In genomic region chr15:89128382-89129350, GRCm38 (mm10) we compare ENCODE assay signal across 8 mouse cellular contexts. TPM values are rescaled to one million over a fixed set of nuclear protein-coding genes. Genes with fewer than 3 reads are reported as not detected.
DNase-seq lines count a peak whose midpoint lies in the region; ATAC-seq and TF ChIP-seq lines count a peak whose summit lies in the region.

Gene Hdac10, minus strand, starts transcription at chr15:89128700.

- peak within 1 kb of the TSS; percentile 68 for H3K4me2 ChIP-seq in CH12.LX (ENCODE audit: insufficient read depth, low read depth, poor library complexity, severe bottlenecking)
- peak within 1 kb of the TSS; percentile 63 for H3K4me2 ChIP-seq in forebrain, embryonic 11.5 days (ENCODE audit: low read depth, low read length, severe bottlenecking)
- H3K4me2 ChIP-seq in heart, embryonic 15.5 days: peak within 1 kb of the TSS; percentile 93
- peak within 1 kb of the TSS; percentile 90 for H3K4me2 ChIP-seq in liver, embryonic 13.5 days
- peak within 1 kb of the TSS; percentile 91 for H3K4me2 ChIP-seq in stomach, embryonic 14.5 days (replicated peaks; ENCODE audit: low read depth, low read length)

- in situ Hi-C loops in CH12.LX (cut with MboI; ENCODE audit: low pct_ligation_motif_present, low pct_unique_long_range_greater_than_20kb, low sequenced_read_pairs): loop anchor here (5.0 kb wide), 1 partner anchor 79 kb away; no protein-coding TSS in a partner anchor

- 4% methylated on average over 36 of the region's 36 CpGs for WGBS in forebrain, embryonic 11.5 days
- WGBS in heart, embryonic 15.5 days: 3% methylated on average over 36 of the region's 36 CpGs
- 4% methylated on average over 36 of the region's 36 CpGs for WGBS in liver, embryonic 13.5 days (ENCODE audit: insufficient replicate concordance)
- 4% methylated on average over 36 of the region's 36 CpGs for WGBS in stomach, embryonic 14.5 days

- dilution Hi-C loops in CH12.LX (cut with MboI; ENCODE audit: extremely low pct_ligation_motif_present, extremely low pct_unique_long_range_greater_than_20kb, low sequenced_read_pairs): no loop called here

- H3K9me3 ChIP-seq in CH12.LX (replicated peaks; ENCODE audit: low read length): no peaks in the 10 kb centered on the region
- no peaks in the 10 kb centered on the region for H3K9me3 ChIP-seq in forebrain, embryonic 11.5 days (ENCODE audit: control insufficient read depth, low read length)
- H3K9me3 ChIP-seq in heart, embryonic 15.5 days (replicated peaks): no peaks in the 10 kb centered on the region
- no peaks in the 10 kb centered on the region for H3K9me3 ChIP-seq in liver, embryonic 13.5 days (replicated peaks)
- no peaks in the 10 kb centered on the region for H3K9me3 ChIP-seq in stomach, embryonic 14.5 days (ENCODE audit: control insufficient read depth, low read depth, low read length)

- peak within 1 kb of the TSS; percentile 60 to 80 (median 69) for H3K4me3 ChIP-seq in CH12.LX (replicated peaks in 1 of 3; ENCODE audit: low read depth in 2 of 3, low read length in 2 of 3, poor library complexity in 1 of 3)
- H3K4me3 ChIP-seq in forebrain, embryonic 11.5 days (ENCODE audit: low read depth, low read length): peak within 1 kb of the TSS; percentile 42
- H3K4me3 ChIP-seq in heart, embryonic 15.5 days: peak within 1 kb of the TSS; percentile 84
- peak within 1 kb of the TSS; percentile 69 for H3K4me3 ChIP-seq in liver, embryonic 13.5 days (replicated peaks)
- peak within 1 kb of the TSS; percentile 60 for H3K4me3 ChIP-seq in stomach, embryonic 14.5 days (ENCODE audit: low read depth, low read length)

- H3K27me3 ChIP-seq in CH12.LX (replicated peaks): peaks cover 29% of the 10 kb centered on the region
- no peaks in the 10 kb centered on the region for H3K27me3 ChIP-seq in forebrain, embryonic 11.5 days (ENCODE audit: control insufficient read depth, insufficient read depth, low read length)
- no peaks in the 10 kb centered on the region for H3K27me3 ChIP-seq in heart, embryonic 15.5 days
- peaks cover 19% of the 10 kb centered on the region for H3K27me3 ChIP-seq in liver, embryonic 13.5 days
- no peaks in the 10 kb centered on the region for H3K27me3 ChIP-seq in stomach, embryonic 14.5 days (ENCODE audit: control insufficient read depth, insufficient read depth, low read length)

- DNase-seq in CH12.LX (ENCODE audit: extremely low read depth): peak; percentile 92
- DNase-seq in c-Kit-positive CD71-positive TER-119-negative erythroid progenitor cells, embryonic 14.5 days (ENCODE audit: low read depth): peak; percentile 78
- DNase-seq in forebrain, embryonic 11.5 days (ENCODE audit: low spot score): peak; percentile 90
- peak; percentile 91 for DNase-seq in kidney, postnatal 25 days
- DNase-seq in liver, embryonic 13.5 days: peak; percentile 74
- DNase-seq in natural killer cell, adult 2 months (ENCODE audit: low spot score in 2 of 2): peak; percentile 85 to 86

- peaks cover 9 to 31% of the 10 kb centered on the region in 2 experiments for H3K36me3 ChIP-seq in CH12.LX (replicated peaks in 1 of 2; ENCODE audit: control insufficient read depth in 1 of 2, insufficient read depth in 1 of 2, low read length in 1 of 2)
- H3K36me3 ChIP-seq in forebrain, embryonic 11.5 days (ENCODE audit: control insufficient read depth, insufficient read depth, low read length): no peaks in the 10 kb centered on the region
- H3K36me3 ChIP-seq in heart, embryonic 15.5 days: peaks cover 8% of the 10 kb centered on the region; the same call in 1 of the 2 replicates
- peaks cover 5% of the 10 kb centered on the region; the same call in 1 of the 2 replicates for H3K36me3 ChIP-seq in liver, embryonic 13.5 days
- peaks cover 5% of the 10 kb centered on the region; the same call in 1 of the 2 replicates for H3K36me3 ChIP-seq in stomach, embryonic 14.5 days (ENCODE audit: control insufficient read depth, insufficient read depth, low read length)

- peaks cover 21 to 52% of the 10 kb centered on the region in 2 experiments for H3K4me1 ChIP-seq in CH12.LX (ENCODE audit: control insufficient read depth in 1 of 2, insufficient read depth in 2 of 2)
- H3K4me1 ChIP-seq in forebrain, embryonic 11.5 days (replicated peaks; ENCODE audit: control insufficient read depth, insufficient read depth, low read length): peaks cover 5% of the 10 kb centered on the region; the same call in 1 of the 2 replicates
- H3K4me1 ChIP-seq in heart, embryonic 15.5 days (replicated peaks): peaks cover 18% of the 10 kb centered on the region
- H3K4me1 ChIP-seq in liver, embryonic 13.5 days (replicated peaks): peaks cover 31% of the 10 kb centered on the region
- H3K4me1 ChIP-seq in stomach, embryonic 14.5 days (ENCODE audit: control insufficient read depth, insufficient read depth, low read length): peaks cover 9% of the 10 kb centered on the region; the same call in 1 of the 2 replicates

- peak; percentile 16 for TF ChIP-seq RAD21 in CH12.LX (IDR thresholded peaks at IDR 0.05; ENCODE audit: low read depth, low read length)

- peak within 1 kb of the TSS; percentile 38 for H3K9ac ChIP-seq in CH12.LX (ENCODE audit: insufficient read depth, low read depth)
- H3K9ac ChIP-seq in forebrain, embryonic 11.5 days (ENCODE audit: low read length): peak within 1 kb of the TSS; percentile 64
- peak within 1 kb of the TSS; percentile 78 for H3K9ac ChIP-seq in heart, embryonic 15.5 days
- peak within 1 kb of the TSS; percentile 80 for H3K9ac ChIP-seq in liver, embryonic 13.5 days
- peak within 1 kb of the TSS; percentile 54 for H3K9ac ChIP-seq in stomach, embryonic 14.5 days (replicated peaks; ENCODE audit: low read depth, low read length)

- peak; percentile 41 to 80 for TF ChIP-seq CTCF in CH12.LX (conservative IDR thresholded peaks at IDR 0.05 in 1 of 2, IDR thresholded peaks at IDR 0.05 in 1 of 2; ENCODE audit: low read depth in 2 of 2, low read length in 2 of 2)

- peak within 1 kb of the TSS; percentile 48 for H3K27ac ChIP-seq in CH12.LX (ENCODE audit: insufficient read depth, low read depth)
- 0 out of 2 replicates have a peak within 1 kb of the TSS, but pooled peaks have one; percentile 5 for H3K27ac ChIP-seq in forebrain, embryonic 11.5 days (ENCODE audit: low read depth, low read length)
- peak within 1 kb of the TSS; percentile 89 for H3K27ac ChIP-seq in heart, embryonic 15.5 days
- H3K27ac ChIP-seq in liver, embryonic 13.5 days: peak within 1 kb of the TSS; percentile 81
- H3K27ac ChIP-seq in stomach, embryonic 14.5 days (ENCODE audit: low read length): peak within 1 kb of the TSS; percentile 23

- TF ChIP-seq EP300 in CH12.LX (IDR thresholded peaks at IDR 0.05; ENCODE audit: low read length): 0 out of 2 replicates have a peak, but pooled peaks have one; percentile 30

- TF ChIP-seq POLR2A in CH12.LX (IDR thresholded peaks at IDR 0.05; ENCODE audit: low read depth, low read length): peak; percentile 84

- H3K79me2 ChIP-seq in CH12.LX (replicated peaks; ENCODE audit: control insufficient read depth, extremely low read depth, insufficient read depth, poor library complexity, severe bottlenecking): no peaks in the 10 kb centered on the region

- ATAC-seq in forebrain, embryonic 11.5 days (replicated peaks; ENCODE audit: low FRiP score): peak; percentile 88
- ATAC-seq in heart, embryonic 15.5 days (replicated peaks; ENCODE audit: insufficient number of reproducible peaks, insufficient read depth, low FRiP score, low read depth): peak; percentile 79
- peak; percentile 88 for ATAC-seq in liver, embryonic 13.5 days (ENCODE audit: low read depth)
- peak; percentile 85 for ATAC-seq in stomach, embryonic 14.5 days (ENCODE audit: insufficient number of reproducible peaks, insufficient read depth, low FRiP score, low read depth)

TF ChIP-seq in CH12.LX, 34 proteins besides CTCF, POLR2A, EP300 and RAD21 (continues in another document):
- no peak for TF ChIP-seq MEF2A (IDR thresholded peaks at IDR 0.05; ENCODE audit: borderline replicate concordance, low read depth, low read length)
- TF ChIP-seq KAT2A (IDR thresholded peaks at IDR 0.05; ENCODE audit: insufficient replicate concordance, low read length): 0 out of 2 replicates have a peak, but pooled peaks have one; percentile 59
- TF ChIP-seq ZMIZ1 (IDR thresholded peaks at IDR 0.05; ENCODE audit: low read depth, low read length): peak; percentile 78
- TF ChIP-seq NELFE (IDR thresholded peaks at IDR 0.05; ENCODE audit: low read depth, low read length): peak; percentile 82
- peak; percentile 23; the same call in 1 of the 2 replicates for TF ChIP-seq MAZ (IDR thresholded peaks at IDR 0.05; ENCODE audit: low read depth, low read length)
- TF ChIP-seq UBTF (IDR thresholded peaks at IDR 0.05; ENCODE audit: low read depth, low read length): no peak; the same call in 1 of the 2 replicates
- no peak for TF ChIP-seq JUN (IDR thresholded peaks at IDR 0.05; ENCODE audit: insufficient read depth, low read depth, low read length)
- peak; percentile 86 for TF ChIP-seq MAX (IDR thresholded peaks at IDR 0.05; ENCODE audit: low read length)
- TF ChIP-seq NRF1 (IDR thresholded peaks at IDR 0.05; ENCODE audit: low read depth, low read length): no peak; the same call in 1 of the 2 replicates
- no peak for TF ChIP-seq MAFK (IDR thresholded peaks at IDR 0.05; ENCODE audit: insufficient replicate concordance, low read length)
- TF ChIP-seq ETS1 (conservative IDR thresholded peaks at IDR 0.05; ENCODE audit: low read depth, low read length): peak; percentile 37
- no peak for TF ChIP-seq ZKSCAN1 (IDR thresholded peaks at IDR 0.05; ENCODE audit: borderline replicate concordance, low read depth, low read length)
- peak; percentile 88 for TF ChIP-seq SIN3A (IDR thresholded peaks at IDR 0.05; ENCODE audit: low read length)
- TF ChIP-seq SMC3 (IDR thresholded peaks at IDR 0.05; ENCODE audit: low read depth, low read length): peak; percentile 35; the same call in 1 of the 2 replicates
- no peak for TF ChIP-seq USF2 (conservative IDR thresholded peaks at IDR 0.05; ENCODE audit: low read depth, low read length)
- TF ChIP-seq E2F4 (IDR thresholded peaks at IDR 0.05; ENCODE audit: insufficient replicate concordance, low read depth, low read length): no peak
- peak; percentile 95 for TF ChIP-seq MXI1 (IDR thresholded peaks at IDR 0.05; ENCODE audit: low read depth, low read length)
- TF ChIP-seq ZC3H11A (IDR thresholded peaks at IDR 0.05; ENCODE audit: low read depth, low read length): no peak
- no peak for TF ChIP-seq RCOR1 (conservative IDR thresholded peaks at IDR 0.05; ENCODE audit: low read depth, low read length)

RNA-seq across cellular contexts. Expression of gene Hdac10, which starts in this region (rescaled TPM):
- total RNA-seq in CH12.LX (2012; rRNA removed): 14.1 and 17.7 TPM in 2 replicates
- total RNA-seq in CH12.LX (2014; rRNA removed): 9.5 TPM in 2 replicates
- 8.2 and 8.5 TPM in 2 replicates for polyA plus RNA-seq in CH12.LX (2012; ENCODE audit: insufficient read length, low read depth)
- 14.2 and 16.2 TPM in 2 replicates for polyA plus RNA-seq in forebrain, embryonic 11.5 days (2014; fragmentation: Nextera tagmentation; extraction: Ambion mirVana)
- polyA plus RNA-seq in heart, embryonic 15.5 days (2015; fragmentation: Nextera tagmentation; extraction: Ambion mirVana): 14.8 and 18.2 TPM in 2 replicates
- 10.2 TPM in 2 replicates for polyA plus RNA-seq in liver, embryonic 13.5 days (2015; fragmentation: Nextera tagmentation; extraction: Ambion mirVana)
- polyA plus RNA-seq in stomach, embryonic 14.5 days (2014; fragmentation: Nextera tagmentation; extraction: Ambion mirVana): 15.0 and 19.6 TPM in 2 replicates

Comparison
In these comparisons a context has a peak if more than half of its experiments do, and no peak if none do; other contexts are left out.
1. Peak in every context shown above with its lines: DNase-seq, ATAC-seq, H3K4me3 ChIP-seq and H3K27ac ChIP-seq.
2. H3K27ac ChIP-seq: peak in every context shown above with its lines; median percentile 89 in heart, embryonic 15.5 days; 81 in liver, embryonic 13.5 days; 48 in CH12.LX; 23 in stomach, embryonic 14.5 days; 5 in forebrain, embryonic 11.5 days.